Mouse (Mus musculus) lung, postnatal 0 days (tissue): Measurements from ENCODE around the gene Suds3. TPM values are rescaled to one million over a fixed set of nuclear protein-coding genes. Genes with fewer than 3 reads are reported as not detected.

Source experiments
- ATAC-seq: fragments of 200-750 bp; cut with Nextera tagmentation; 2 replicates; pipeline ENCODE4 v1.8.0; 2017; ENCODE audit warnings: moderate library complexity
- DNase-seq: peaks from one replicate; pipeline ENCODE4 v3.0.0-alpha.2; 2016; ENCODE audit warnings: low spot score
- H3K27ac ChIP-seq: fragments of 300-500 bp; sonication (generic); 2 replicates; pipeline ENCODE4 v1.5.1; 2014; ENCODE audit warnings: antibody characterized with exemption, mild to moderate bottlenecking, low read length, mixed read lengths
- H3K27me3 ChIP-seq: fragments of 300-500 bp; sonication (generic); replicated peaks from 2 replicates; pipeline ENCODE4 v1.6.1; 2014; ENCODE audit warnings: low read length, mixed read lengths; ENCODE audit not compliant: insufficient read depth
- H3K36me3 ChIP-seq: fragments of 300-500 bp; sonication (generic); 2 replicates; pipeline ENCODE4 v1.6.1; 2014; ENCODE audit warnings: low read length, mixed read lengths; ENCODE audit not compliant: insufficient read depth
- H3K4me1 ChIP-seq: fragments of 300-500 bp; sonication (generic); 2 replicates; pipeline ENCODE4 v1.6.1; 2014; ENCODE audit warnings: antibody characterized with exemption, low read depth, low read length, mixed read lengths; ENCODE audit not compliant: insufficient read depth
- H3K4me2 ChIP-seq: fragments of 300-500 bp; sonication (generic); replicated peaks from 2 replicates; pipeline ENCODE4 v1.6.1; 2014; ENCODE audit warnings: low read depth, mild to moderate bottlenecking, low read length, moderate library complexity, mixed read lengths
- H3K4me3 ChIP-seq: fragments of 300-500 bp; sonication (generic); 2 replicates; pipeline ENCODE4 v1.5.1; 2014; ENCODE audit warnings: low read depth, low read length
- H3K9ac ChIP-seq: fragments of 300-500 bp; sonication (generic); replicated peaks from 2 replicates; pipeline ENCODE4 v1.6.1; 2014; ENCODE audit warnings: low read depth, mild to moderate bottlenecking
- H3K9me3 ChIP-seq: fragments of 300-500 bp; sonication (generic); 2 replicates; pipeline ENCODE4 v1.6.1; 2016; ENCODE audit warnings: low read length, mixed read lengths
- CTCF ChIP-seq: IDR thresholded peaks from 2 replicates; pipeline ENCODE4 v1.5.1; 2016; ENCODE audit warnings: antibody characterized with exemption, mild to moderate bottlenecking
- EP300 ChIP-seq: IDR thresholded peaks from 2 replicates; pipeline ENCODE4 v1.6.1; 2016; ENCODE audit warnings: antibody characterized with exemption, mild to moderate bottlenecking, control low read depth
- WGBS: fragments of 180-500 bp; shearing (Covaris S2); extraction: QIAGEN DNeasy Blood & Tissue Kit; methylation state at CpG from one replicate; pipeline ENCODE4 v1.1.7; 2014; 5-methylcytosine and 5-hydroxymethylcytosine counted together
- polyA plus RNA-seq: library from polyadenylated mRNA; unstranded; fragments of >200 nt; fragmentation: Nextera tagmentation; extraction: Ambion mirVana; gene quantifications from 2 replicates; pipeline ENCODE4 v1.2.1, GENCODE M21; 2015

The Suds3 gene
- polyA plus RNA-seq, 1 experiment from 2014 or later = 47.1 TPM

- no peak overlapping the region for H3K27ac ChIP-seq
- DNase-seq (peak; percentile 39), ATAC-seq (no peak)
- peaks cover 3% of the 10 kb centered on the region; the same call in 1 of the 2 replicates for H3K4me1 ChIP-seq
- H3K36me3 ChIP-seq = no peaks in the 10 kb centered on the region
- no peaks in the 10 kb centered on the region for H3K9me3 ChIP-seq
- no peak overlapping the region for H3K9ac ChIP-seq
- WGBS = 5% methylated on average over 2 of the region's 2 CpGs
- TF ChIP-seq CTCF (no peak), EP300 (no peak)
- no peaks in the 10 kb centered on the region for H3K27me3 ChIP-seq
- H3K4me3 ChIP-seq = peak overlapping the region; percentile 77
- peak overlapping the region; percentile 83 for H3K4me2 ChIP-seq
Observed at GRCm38 (mm10) chr5:117121657-117122056, 5.7 kb upstream of the Suds3 start.

- no peaks in the 10 kb centered on the region for H3K27me3 ChIP-seq
- H3K27ac ChIP-seq = peak overlapping the region; percentile 29
- DNase-seq (peak; percentile 23), ATAC-seq (no peak)
- H3K36me3 ChIP-seq = no peaks in the 10 kb centered on the region
- H3K4me1 ChIP-seq = peaks cover 3% of the 10 kb centered on the region; the same call in 1 of the 2 replicates
- peak overlapping the region; percentile 66 for H3K9ac ChIP-seq
- no peaks in the 10 kb centered on the region for H3K9me3 ChIP-seq
- TF ChIP-seq CTCF = no peak
- H3K4me2 ChIP-seq = peak overlapping the region; percentile 83
- WGBS = under 1% methylated on average over 40 of the region's 40 CpGs
- peak overlapping the region; percentile 77 for H3K4me3 ChIP-seq
Observed at GRCm38 (mm10) chr5:117120489-117121466, 4.9 kb upstream of the Suds3 start.

- Histone ChIP-seq H3K9ac (peak within 1 kb of the TSS; percentile 67), H3K27me3 (no peaks in the 10 kb centered on the region), H3K4me2 (peak within 1 kb of the TSS; percentile 83), H3K36me3 (no peaks in the 10 kb centered on the region), H3K4me1 (peaks cover 3% of the 10 kb centered on the region; the same call in 1 of the 2 replicates), H3K4me3 (peak within 1 kb of the TSS; percentile 77), H3K27ac (peak within 1 kb of the TSS; percentile 89), H3K9me3 (no peaks in the 10 kb centered on the region)
- peak; percentile 99 for DNase-seq
- TF ChIP-seq CTCF (no peak; the same call in 1 of the 2 replicates), EP300 (no peak)
- ATAC-seq = peak; percentile 86
- under 1% methylated on average over 72 of the region's 74 CpGs for WGBS
Observed at GRCm38 (mm10) chr5:117119777-117120488, 4.0 kb upstream of the Suds3 start, which contains the start of gene Taok3. TSS of gene Taok3 (plus strand) at chr5:117120129.

GRCm38 (mm10) chr5:117118850-117119249 lies 2.9 kb upstream of the Suds3 start:
- Histone ChIP-seq H3K4me2 (no peak overlapping the region), H3K27ac (no peak overlapping the region), H3K36me3 (no peaks in the 10 kb centered on the region), H3K9me3 (no peaks in the 10 kb centered on the region), H3K4me1 (peaks cover 3% of the 10 kb centered on the region; the same call in 1 of the 2 replicates), H3K9ac (no peak overlapping the region), H3K27me3 (no peaks in the 10 kb centered on the region), H3K4me3 (no peak overlapping the region)
- DNase-seq (no peak), ATAC-seq (no peak)
- 64% methylated on average over 8 of the region's 8 CpGs for WGBS
- no peak for TF ChIP-seq CTCF

- 87% methylated on average over 2 of the region's 2 CpGs for WGBS
- TF ChIP-seq CTCF (no peak), EP300 (no peak)
Observed at GRCm38 (mm10) chr5:117118220-117118619, 2.3 kb upstream of the Suds3 start.

GRCm38 (mm10) chr5:117117716-117118115 lies 1.8 kb upstream of the Suds3 start:
- no peak for DNase-seq
- 60% methylated on average over 7 of the region's 7 CpGs for WGBS
- no peak for TF ChIP-seq CTCF
- TF ChIP-seq EP300 = no peak
- H3K9me3 ChIP-seq = no peaks in the 10 kb centered on the region
- no peaks in the 10 kb centered on the region for H3K27me3 ChIP-seq
- no peak overlapping the region for H3K9ac ChIP-seq
- peaks cover 3% of the 10 kb centered on the region; the same call in 1 of the 2 replicates for H3K4me1 ChIP-seq
- no peak overlapping the region for H3K4me2 ChIP-seq
- no peak overlapping the region for H3K4me3 ChIP-seq
- ATAC-seq = no peak
- no peak overlapping the region for H3K27ac ChIP-seq
- H3K36me3 ChIP-seq = no peaks in the 10 kb centered on the region

More at GRCm38 (mm10) chr5:117118220-117118619, 2.3 kb upstream of the Suds3 start:
- no peak overlapping the region for H3K4me2 ChIP-seq
- peaks cover 3% of the 10 kb centered on the region; the same call in 1 of the 2 replicates for H3K4me1 ChIP-seq
- no peak for ATAC-seq
- no peaks in the 10 kb centered on the region for H3K9me3 ChIP-seq
- no peaks in the 10 kb centered on the region for H3K36me3 ChIP-seq
- H3K27ac ChIP-seq = no peak overlapping the region
- H3K4me3 ChIP-seq = no peak overlapping the region
- no peak overlapping the region for H3K9ac ChIP-seq
- H3K27me3 ChIP-seq = no peaks in the 10 kb centered on the region
- no peak for DNase-seq
